Mouse (Mus musculus) hindbrain, embryonic 11.5 days (tissue): ENCODE measurements around the gene Npas2. TPM values are rescaled to one million over a fixed set of nuclear protein-coding genes. Genes with fewer than 3 reads are reported as not detected.

ENCODE experiments used
- ATAC-seq: fragments of 200-750 bp; cut with Nextera tagmentation; 2 replicates; pipeline ENCODE4 v1.8.0; 2017; ENCODE audit warnings: mild to moderate bottlenecking, moderate TSS enrichment, moderate library complexity; ENCODE audit not compliant: low FRiP score
- DNase-seq: peaks from one replicate; pipeline ENCODE4 v3.0.0-alpha.2; 2015; ENCODE audit warnings: low spot score
- H3K27ac ChIP-seq: fragments of 300-500 bp; sonication (generic); 2 replicates; pipeline ENCODE4 v1.5.1; 2014; ENCODE audit warnings: mild to moderate bottlenecking, low read depth, low read length
- H3K27me3 ChIP-seq: fragments of 300-500 bp; sonication (generic); 2 replicates; pipeline ENCODE4 v1.6.1; 2014; ENCODE audit warnings: mild to moderate bottlenecking, low read length, moderate library complexity, mixed read lengths; ENCODE audit not compliant: control insufficient read depth, insufficient read depth
- H3K36me3 ChIP-seq: fragments of 300-500 bp; sonication (generic); 2 replicates; pipeline ENCODE4 v1.6.1; 2014; ENCODE audit warnings: mild to moderate bottlenecking, low read length, moderate library complexity, mixed read lengths; ENCODE audit not compliant: control insufficient read depth, insufficient read depth
- H3K4me1 ChIP-seq: fragments of 300-500 bp; sonication (generic); replicated peaks from 2 replicates; pipeline ENCODE4 v1.6.1; 2014; ENCODE audit warnings: low read length, mixed read lengths; ENCODE audit not compliant: control insufficient read depth, insufficient read depth
- H3K4me2 ChIP-seq: fragments of 300-500 bp; sonication (generic); replicated peaks from 2 replicates; pipeline ENCODE4 v1.6.1; 2014; ENCODE audit warnings: mild to moderate bottlenecking, low read depth, low read length
- H3K4me3 ChIP-seq: fragments of 300-500 bp; sonication (generic); 2 replicates; pipeline ENCODE4 v1.5.1; 2014; ENCODE audit warnings: low read depth, low read length
- H3K9ac ChIP-seq: fragments of 300-500 bp; sonication (generic); 2 replicates; pipeline ENCODE4 v1.6.1; 2014; ENCODE audit warnings: low read depth, low read length
- H3K9me3 ChIP-seq: fragments of 300-500 bp; sonication (generic); 2 replicates; pipeline ENCODE4 v1.6.1; 2016; ENCODE audit warnings: low read length; ENCODE audit not compliant: control insufficient read depth
- WGBS: fragments of 180-500 bp; shearing (Covaris S2); extraction: QIAGEN DNeasy Blood & Tissue Kit; methylation state at CpG from one replicate; pipeline ENCODE4 v1.1.7; 2014; 5-methylcytosine and 5-hydroxymethylcytosine counted together
- polyA plus RNA-seq: library from polyadenylated mRNA; unstranded; fragments of >200 nt; fragmentation: Nextera tagmentation; extraction: Ambion mirVana; gene quantifications from 2 replicates; pipeline ENCODE4 v1.2.1, GENCODE M21; 2014

The Npas2 gene
- 0.12 TPM in 1 of 2 replicates, not detected in the other for polyA plus RNA-seq

GRCm38 (mm10) chr1:39192997-39193861 lies at the start of gene Npas2:
Gene Npas2, plus strand, starts transcription at chr1:39193731.
- Histone ChIP-seq H3K4me1 (no peaks in the 10 kb centered on the region), H3K9me3 (no peaks in the 10 kb centered on the region), H3K27me3 (peaks cover 46% of the 10 kb centered on the region), H3K4me2 (peak within 1 kb of the TSS; percentile 98), H3K4me3 (peak within 1 kb of the TSS; percentile 67), H3K9ac (peak within 1 kb of the TSS; percentile 40), H3K36me3 (no peaks in the 10 kb centered on the region), H3K27ac (no peak within 1 kb of the TSS)
- peak; percentile 45 for DNase-seq
- ATAC-seq, result peak; percentile 55
- WGBS, result under 1% methylated on average over 60 of the region's 66 CpGs

- H3K27ac ChIP-seq, result no peak overlapping the region
- H3K36me3 ChIP-seq, result no peaks in the 10 kb centered on the region
- 89% methylated on average over 4 of the region's 4 CpGs for WGBS
- H3K4me1 ChIP-seq, result no peaks in the 10 kb centered on the region
- H3K9ac ChIP-seq, result no peak overlapping the region
- H3K4me3 ChIP-seq, result no peak overlapping the region
- H3K4me2 ChIP-seq, result no peak overlapping the region
- DNase-seq (no peak), ATAC-seq (no peak)
- no peaks in the 10 kb centered on the region for H3K9me3 ChIP-seq
- H3K27me3 ChIP-seq, result no peaks in the 10 kb centered on the region
Measured at GRCm38 (mm10) chr1:39156778-39157177, 36.8 kb upstream of the Npas2 start.

GRCm38 (mm10) chr1:39160167-39160566 lies 33.4 kb upstream of the Npas2 start:
- H3K27me3 ChIP-seq, result no peaks in the 10 kb centered on the region
- WGBS, result 61% methylated on average over 4 of the region's 4 CpGs
- ATAC-seq (no peak), DNase-seq (no peak)
- no peak overlapping the region for H3K4me3 ChIP-seq
- H3K4me1 ChIP-seq, result no peaks in the 10 kb centered on the region
- no peaks in the 10 kb centered on the region for H3K36me3 ChIP-seq
- no peak overlapping the region for H3K27ac ChIP-seq
- H3K9me3 ChIP-seq, result no peaks in the 10 kb centered on the region
- no peak overlapping the region for H3K4me2 ChIP-seq
- no peak overlapping the region for H3K9ac ChIP-seq

- Histone ChIP-seq H3K27ac (no peak overlapping the region), H3K4me2 (no peak overlapping the region), H3K4me3 (no peak overlapping the region), H3K4me1 (no peaks in the 10 kb centered on the region), H3K27me3 (no peaks in the 10 kb centered on the region), H3K9ac (no peak overlapping the region), H3K36me3 (no peaks in the 10 kb centered on the region), H3K9me3 (no peaks in the 10 kb centered on the region)
- no peak for DNase-seq
- ATAC-seq, result no peak
- 94% methylated on average over 1 of the region's 1 CpGs for WGBS
Measured at GRCm38 (mm10) chr1:39163077-39163476, 30.5 kb upstream of the Npas2 start.

- no peak overlapping the region for H3K9ac ChIP-seq
- DNase-seq (no peak), ATAC-seq (no peak)
- H3K27me3 ChIP-seq, result no peaks in the 10 kb centered on the region
- no peaks in the 10 kb centered on the region for H3K9me3 ChIP-seq
- H3K27ac ChIP-seq, result no peak overlapping the region
- no peaks in the 10 kb centered on the region for H3K4me1 ChIP-seq
- H3K36me3 ChIP-seq, result no peaks in the 10 kb centered on the region
- no peak overlapping the region for H3K4me3 ChIP-seq
- WGBS, result 86% methylated on average over 5 of the region's 5 CpGs
- no peak overlapping the region for H3K4me2 ChIP-seq
Measured at GRCm38 (mm10) chr1:39176690-39177089, 16.8 kb upstream of the Npas2 start.

GRCm38 (mm10) chr1:39177211-39177610 lies 16.3 kb upstream of the Npas2 start:
- ATAC-seq (no peak), DNase-seq (no peak)
- Histone ChIP-seq H3K9ac (no peak overlapping the region), H3K9me3 (no peaks in the 10 kb centered on the region), H3K4me3 (no peak overlapping the region), H3K36me3 (no peaks in the 10 kb centered on the region), H3K27ac (no peak overlapping the region), H3K27me3 (no peaks in the 10 kb centered on the region), H3K4me2 (no peak overlapping the region), H3K4me1 (no peaks in the 10 kb centered on the region)
- WGBS, result 86% methylated on average over 14 of the region's 14 CpGs

GRCm38 (mm10) chr1:39179806-39180205 lies 13.7 kb upstream of the Npas2 start:
- WGBS, result 91% methylated on average over 11 of the region's 11 CpGs
- Histone ChIP-seq H3K27ac (no peak overlapping the region), H3K4me2 (no peak overlapping the region), H3K9me3 (no peaks in the 10 kb centered on the region), H3K4me3 (no peak overlapping the region), H3K4me1 (no peaks in the 10 kb centered on the region), H3K9ac (no peak overlapping the region), H3K27me3 (no peaks in the 10 kb centered on the region), H3K36me3 (no peaks in the 10 kb centered on the region)
- DNase-seq (no peak), ATAC-seq (no peak)

- H3K27me3 ChIP-seq, result no peaks in the 10 kb centered on the region
- H3K4me3 ChIP-seq, result no peak overlapping the region
- no peaks in the 10 kb centered on the region for H3K4me1 ChIP-seq
- DNase-seq (no peak), ATAC-seq (no peak)
- no peak overlapping the region for H3K4me2 ChIP-seq
- 97% methylated on average over 1 of the region's 1 CpGs for WGBS
- H3K9ac ChIP-seq, result no peak overlapping the region
- H3K36me3 ChIP-seq, result no peaks in the 10 kb centered on the region
- H3K9me3 ChIP-seq, result no peaks in the 10 kb centered on the region
- no peak overlapping the region for H3K27ac ChIP-seq
Measured at GRCm38 (mm10) chr1:39180517-39180916, 13.0 kb upstream of the Npas2 start.

GRCm38 (mm10) chr1:39181901-39182300 lies 11.6 kb upstream of the Npas2 start:
- no peaks in the 10 kb centered on the region for H3K36me3 ChIP-seq
- no peak for ATAC-seq
- no peaks in the 10 kb centered on the region for H3K27me3 ChIP-seq
- no peak overlapping the region for H3K4me3 ChIP-seq
- H3K4me1 ChIP-seq, result no peaks in the 10 kb centered on the region
- WGBS, result 87% methylated on average over 4 of the region's 4 CpGs
- no peaks in the 10 kb centered on the region for H3K9me3 ChIP-seq
- DNase-seq, result no peak
- no peak overlapping the region for H3K4me2 ChIP-seq
- no peak overlapping the region for H3K27ac ChIP-seq
- no peak overlapping the region for H3K9ac ChIP-seq
